ENCODE assay signal across 7 mouse cellular contexts in genomic region chr1:59701766-59702165, GRCm38 (mm10). TPM values are rescaled to one million over a fixed set of nuclear protein-coding genes. Genes with fewer than 3 reads are reported as not detected.
DNase-seq lines count a peak whose midpoint lies in the region; ATAC-seq and TF ChIP-seq lines count a peak whose summit lies in the region.

No protein-coding gene starts in this region.

- no peak overlapping the region for H3K4me3 ChIP-seq in layer of hippocampus, adult 2 months
- H3K4me3 ChIP-seq in lung, postnatal 0 days (ENCODE audit: low read depth, low read length) = no peak overlapping the region

- H3K4me1 ChIP-seq in lung, postnatal 0 days (ENCODE audit: insufficient read depth, low read depth, low read length) = no peaks in the 10 kb centered on the region

- in situ Hi-C loops in Patski (cut with MboI; ENCODE audit: low pct_unique_long_range_greater_than_20kb) = no loop called here

- peaks cover 15% of the 10 kb centered on the region for H3K36me3 ChIP-seq in lung, postnatal 0 days (ENCODE audit: insufficient read depth, low read length)

- intact Hi-C loops in heart, postnatal 10 days (cut with DNase I) = loop anchor here (2.0 to 5.0 kb wide), 2 partner anchors 151 to 299 kb away; no protein-coding TSS in a partner anchor

- TF ChIP-seq EP300 in lung, postnatal 0 days (IDR thresholded peaks at IDR 0.05) = no peak

- H3K27me3 ChIP-seq in Patski = no peaks in the 10 kb centered on the region
- H3K27me3 ChIP-seq in lung, postnatal 0 days (replicated peaks; ENCODE audit: insufficient read depth, low read length) = no peaks in the 10 kb centered on the region

- DNase-seq in heart, postnatal 10 days = peak; percentile 20 to 27
- no peak for DNase-seq in heart, adult 8-10 months (ENCODE audit: low spot score)
- DNase-seq in layer of hippocampus, adult 2 months (ENCODE audit: low spot score in 2 of 2) = no peak
- DNase-seq in layer of hippocampus, postnatal 25 days (ENCODE audit: extremely low spot score in 1 of 2, low spot score in 1 of 2) = no peak
- DNase-seq in Patski (ENCODE audit: low read depth, low spot score) = no peak
- DNase-seq in lung, postnatal 0 days (ENCODE audit: low spot score) = peak; percentile 10
- DNase-seq in frontal cortex, postnatal 36 days (ENCODE audit: low spot score in 2 of 2) = no peak

- no peak overlapping the region for H3K4me2 ChIP-seq in lung, postnatal 0 days (replicated peaks; ENCODE audit: low read depth, low read length)

- 81% methylated on average over 1 of the region's 1 CpGs for WGBS in lung, postnatal 0 days

- POLR2A ChIA-PET in Patski (lab: Charles Lee) = no interaction called here

- no peak overlapping the region for H3K9ac ChIP-seq in lung, postnatal 0 days (replicated peaks; ENCODE audit: low read depth)

- CTCF ChIA-PET in Patski (lab: Charles Lee) = interaction anchor here (1.8 to 3.7 kb wide), 3 partner anchors 10 to 18 kb away, joined by 3 to 15 read pairs (median 6); no protein-coding TSS in a partner anchor

- no peaks in the 10 kb centered on the region for H3K9me3 ChIP-seq in lung, postnatal 0 days (ENCODE audit: low read length)

- peak; percentile 67 for TF ChIP-seq CTCF in layer of hippocampus, adult 2 months (conservative IDR thresholded peaks at IDR 0.05)
- TF ChIP-seq CTCF in Patski (IDR thresholded peaks at IDR 0.05) = peak; percentile 62
- TF ChIP-seq CTCF in lung, postnatal 0 days (IDR thresholded peaks at IDR 0.05) = peak; percentile 60

- ATAC-seq in Patski = no peak
- no peak for ATAC-seq in lung, postnatal 0 days

- no peak overlapping the region for H3K27ac ChIP-seq in layer of hippocampus, adult 2 months
- H3K27ac ChIP-seq in lung, postnatal 0 days (ENCODE audit: low read length) = no peak overlapping the region

RNA-seq across cellular contexts. Expression of gene Nop58, which starts 17.0 kb away (rescaled TPM):
- total RNA-seq in heart, postnatal 10 days (2021) = 10 to 100 TPM; 53.8 to 59.4 TPM
- total RNA-seq in heart, adult 8-10 months (2022) = 10 to 100 TPM; 26.2 to 35.4 (median 28.1) TPM
- total RNA-seq in layer of hippocampus, adult 2 months (2021) = 10 to 100 TPM; 65.7 to 69.7 TPM
- 10 to 100 TPM; 58.7 to 60.7 TPM for total RNA-seq in layer of hippocampus, postnatal 25 days (2021)
- 189 TPM for polyA plus RNA-seq in Patski (2021)
- polyA plus RNA-seq in lung, postnatal 0 days (2015; fragmentation: Nextera tagmentation; extraction: Ambion mirVana) = 55.9 and 66.4 TPM in 2 replicates

RNA-seq across cellular contexts. Expression of gene Sumo1, which starts 31.1 kb away (rescaled TPM):
- 10 to 100 TPM; 62.5 to 73.8 TPM for total RNA-seq in heart, postnatal 10 days (2021)
- total RNA-seq in heart, adult 8-10 months (2022) = 10 to 100 TPM; 57.1 to 62.9 (median 62.1) TPM
- 100 to 1,000 TPM; 117 to 120 TPM for total RNA-seq in layer of hippocampus, adult 2 months (2021)
- 100 to 1,000 TPM; 113 to 114 TPM for total RNA-seq in layer of hippocampus, postnatal 25 days (2021)
- 173 TPM for polyA plus RNA-seq in Patski (2021)
- 257 and 273 TPM in 2 replicates for polyA plus RNA-seq in lung, postnatal 0 days (2015; fragmentation: Nextera tagmentation; extraction: Ambion mirVana)

Comparison
In these comparisons a context has a peak if more than half of its experiments do, and no peak if none do; other contexts are left out.
1. DNase-seq: peak in heart, postnatal 10 days (2 of 2) and lung, postnatal 0 days (single experiment); none in heart, adult 8-10 months (single experiment), layer of hippocampus, adult 2 months (0 of 2), layer of hippocampus, postnatal 25 days (0 of 2), Patski (single experiment) and frontal cortex, postnatal 36 days (0 of 2).
2. Peak in every context shown above with its lines, with median percentiles within 50 percentile points of each other: CTCF ChIP-seq.